25 mouse cellular contexts compared by ENCODE assay signal in genomic region chr5:121996701-121997100, GRCm38 (mm10). TPM values are rescaled to one million over a fixed set of nuclear protein-coding genes. Genes with fewer than 3 reads are reported as not detected.
DNase-seq lines count a peak whose midpoint lies in the region; ATAC-seq lines count a peak whose summit lies in the region.
"Had no signal": no experiment of that assay in that cellular context is flagged by ENCODE, and none has a peak within 500 bp of the region (broad histone marks: within the 10 kb centered on the region; RNA-seq: fewer than 3 reads in every experiment).

No protein-coding gene starts in this region.

- no peaks in the 10 kb centered on the region for H3K9me3 ChIP-seq in forebrain, embryonic 13.5 days (replicated peaks)
- H3K9me3 ChIP-seq: embryonic facial prominence, embryonic 12.5 days; embryonic facial prominence, embryonic 15.5 days; forebrain, embryonic 15.5 days; G1E; hindbrain, embryonic 13.5 days; intestine, embryonic 15.5 days had no signal

- DNase-seq in A20 (ENCODE audit: low read depth, low spot score) = peak; percentile 15
- DNase-seq in MEL-GATA-1-ER (ENCODE audit: extremely low read depth, low read depth) = peak; percentile 29
- peak; percentile 3 for DNase-seq in splenic B cell, adult 2 months (ENCODE audit: low read depth, low spot score)
- no peak for DNase-seq in layer of hippocampus, adult 9-11 months
- no peak for DNase-seq in gastrocnemius, adult 18-20 months (ENCODE audit: low spot score)
- DNase-seq: adrenal gland, adult 8-10 months; cerebellum, adult 11-12 months; cerebellum, adult 8-10 months; cerebellum, postnatal 14 days; gastrocnemius, postnatal 10 days; gastrocnemius, postnatal 36 days; heart, adult 11 months; kidney, adult 11 months had no signal

- H3K27ac ChIP-seq in forebrain, embryonic 13.5 days = no peak overlapping the region
- H3K27ac ChIP-seq: embryonic facial prominence, embryonic 12.5 days; embryonic facial prominence, embryonic 15.5 days; forebrain, embryonic 15.5 days; hindbrain, embryonic 13.5 days; intestine, embryonic 15.5 days had no signal

- no peak overlapping the region for H3K4me2 ChIP-seq in forebrain, embryonic 13.5 days
- H3K4me2 ChIP-seq: embryonic facial prominence, embryonic 12.5 days; embryonic facial prominence, embryonic 15.5 days; forebrain, embryonic 15.5 days; heart, embryonic 11.5 days; hindbrain, embryonic 13.5 days; intestine, embryonic 15.5 days had no signal

- WGBS in forebrain, embryonic 13.5 days = 85% methylated on average over 6 of the region's 6 CpGs

- peaks cover 18% of the 10 kb centered on the region; the same call in 1 of the 2 replicates for H3K4me1 ChIP-seq in forebrain, embryonic 13.5 days

- H3K27me3 ChIP-seq in splenic B cell, adult 2 months (ENCODE audit: control insufficient read depth, insufficient read depth, low read length, poor library complexity, severe bottlenecking) = no peaks in the 10 kb centered on the region
- no peaks in the 10 kb centered on the region for H3K27me3 ChIP-seq in forebrain, embryonic 13.5 days
- H3K27me3 ChIP-seq: embryonic facial prominence, embryonic 12.5 days; forebrain, embryonic 15.5 days; hindbrain, embryonic 13.5 days; intestine, embryonic 15.5 days had no signal

- H3K9ac ChIP-seq in forebrain, embryonic 13.5 days = no peak overlapping the region
- H3K9ac ChIP-seq: embryonic facial prominence, embryonic 12.5 days; embryonic facial prominence, embryonic 15.5 days; forebrain, embryonic 15.5 days; hindbrain, embryonic 13.5 days; intestine, embryonic 15.5 days had no signal

- H3K36me3 ChIP-seq in splenic B cell, adult 2 months (ENCODE audit: control insufficient read depth, insufficient read depth, low read length, poor library complexity, severe bottlenecking) = no peaks in the 10 kb centered on the region
- no peaks in the 10 kb centered on the region for H3K36me3 ChIP-seq in forebrain, embryonic 13.5 days (ENCODE audit: poor library complexity, severe bottlenecking)
- H3K36me3 ChIP-seq: embryonic facial prominence, embryonic 12.5 days; embryonic facial prominence, embryonic 15.5 days; forebrain, embryonic 15.5 days; G1E; hindbrain, embryonic 13.5 days; intestine, embryonic 15.5 days had no signal

- ATAC-seq in granulocyte monocyte progenitor cell, adult 5-6 weeks (replicated peaks; ENCODE audit: poor library complexity, severe bottlenecking) = peak; percentile 61
- no peak for ATAC-seq in forebrain, embryonic 13.5 days
- ATAC-seq: activated CD4-positive, CD25-positive, alpha-beta regulatory T cell, adult 4 months; forebrain, embryonic 15.5 days; hindbrain, embryonic 16.5 days; intestine, embryonic 15.5 days had no signal

- H3K4me3 ChIP-seq in forebrain, embryonic 13.5 days = no peak overlapping the region
- H3K4me3 ChIP-seq: embryonic facial prominence, embryonic 12.5 days; embryonic facial prominence, embryonic 15.5 days; forebrain, embryonic 15.5 days; hindbrain, embryonic 13.5 days; intestine, embryonic 15.5 days had no signal

RNA-seq across cellular contexts. Expression of gene Cux2, which starts 53.2 kb away (rescaled TPM):
- 3.3 TPM in 1 of 2 replicates, not detected in the other for total RNA-seq in granulocyte monocyte progenitor cell, adult 5-6 weeks (2014; fragmentation: Nextera tagmentation)
- 1.9 TPM in 1 of 2 replicates, not detected in the other for total RNA-seq in granulocyte monocyte progenitor cell, adult 5-6 weeks (2017)
- 16.9 and 17.9 TPM in 2 replicates for polyA plus RNA-seq in forebrain, embryonic 13.5 days (2015; fragmentation: Nextera tagmentation; extraction: Ambion mirVana)
- total RNA-seq in gastrocnemius, adult 18-20 months (2021) = 1 to 10 TPM; 4.4 to 4.7 TPM
- total RNA-seq: hematopoietic stem cell, adult 5-6 weeks had no signal
- polyA plus RNA-seq: G1E had no signal

Comparison
In these comparisons a context has a peak if more than half of its experiments do, and no peak if none do; other contexts are left out.
1. DNase-seq: peak in A20 (single experiment), MEL-GATA-1-ER (single experiment) and splenic B cell, adult 2 months (single experiment); none in layer of hippocampus, adult 9-11 months (single experiment) and gastrocnemius, adult 18-20 months (single experiment).